Mouse (Mus musculus) heart, postnatal 14 days (tissue): ENCODE data around the gene Bnc1. TPM values are rescaled to one million over a fixed set of nuclear protein-coding genes. Genes with fewer than 3 reads are reported as not detected.

Experiments
- total RNA-seq, 2 experiments: library from RNA; stranded (reverse); gene quantifications; 2 replicates each; pipeline ENCODE4 v1.2.3; 2021

The Bnc1 gene
- total RNA-seq, 2 experiments from 2014 or later: 1.6 to 2.2 TPM

Other genes starting within 250 kb of the Bnc1 start
- 10 to 100 TPM; 28.8 to 30.3 TPM for gene Ramac, start 229.4 kb downstream of the Bnc1 start, total RNA-seq
- 10 to 100 TPM; 22.5 to 23.1 TPM for gene 3110040N11Rik, start 202.8 kb downstream of the Bnc1 start, total RNA-seq
- gene Btbd1, start 162.9 kb downstream of the Bnc1 start, total RNA-seq: 100 to 1,000 TPM; 135 TPM
- not detected for gene Gm10160, start 136.5 kb downstream of the Bnc1 start, total RNA-seq
- gene Tm6sf1, start 133.3 kb downstream of the Bnc1 start, total RNA-seq: 10 to 100 TPM; 18.1 to 18.3 TPM
- 1 to 10 TPM; 8.3 to 9.5 TPM for gene Hdgfl3, start 57.8 kb downstream of the Bnc1 start, total RNA-seq
- gene Sh3gl3, start 181.5 kb upstream of the Bnc1 start, total RNA-seq: under 1 TPM; 0.55 to 0.93 TPM